Mouse (Mus musculus) testis, adult 2 months (tissue): Measurements from ENCODE around the gene Setdb1.
A peak's percentile ranks its signal among the peaks of the same experiment; 100 is the strongest.

ENCODE experiments used
- CTCF ChIP-seq: fragments of 200-500 bp; IDR thresholded peaks from 2 replicates; pipeline ENCODE4 v1.5.1; 2012; ENCODE audit warnings: low read depth, mild to moderate bottlenecking, inconsistent platforms, low read length, moderate library complexity; ENCODE audit not compliant: control insufficient read depth, insufficient read depth, insufficient replicate concordance
- POLR2A ChIP-seq: fragments of 200-500 bp; IDR thresholded peaks from 2 replicates; pipeline ENCODE4 v1.6.1; 2012; ENCODE audit warnings: low read depth, mild to moderate bottlenecking, inconsistent platforms, low read length, moderate library complexity; ENCODE audit not compliant: control insufficient read depth

GRCm38 (mm10) chr3:95315094-95315843 lies 41.7 kb downstream of the Setdb1 start:
- TF ChIP-seq CTCF: no peak
- TF ChIP-seq POLR2A: peak; percentile 36
